Mouse (Mus musculus) inflammation-experienced regulatory T-cells, adult 6 months (primary cell): ENCODE measurements around the gene Zmiz1. TPM values are rescaled to one million over a fixed set of nuclear protein-coding genes. Genes with fewer than 3 reads are reported as not detected.
A peak's percentile ranks its signal among the peaks of the same experiment; 100 is the strongest.

Experiments
- ATAC-seq: one replicate; pipeline ENCODE4 v1.8.0; 2017
- polyA plus RNA-seq, 3 experiments: library from polyadenylated mRNA; unstranded; fragments of 100-300 nt; shearing (Covaris generic); gene quantifications; one replicate each; pipeline ENCODE4 v1.2.1; 2017

Zmiz1 gene
- polyA plus RNA-seq, 3 experiments from 2014 or later, result 24.5 to 30.1 (median 26.1) TPM

GRCm38 (mm10) chr14:25474017-25474416 is 15.0 kb downstream of the Zmiz1 start:
- no peak for ATAC-seq

GRCm38 (mm10) chr14:25474732-25475131 is 15.7 kb downstream of the Zmiz1 start:
- peak; percentile 38 for ATAC-seq

- ATAC-seq, result no peak
Measured at GRCm38 (mm10) chr14:25476048-25476447, 17.1 kb downstream of the Zmiz1 start.

GRCm38 (mm10) chr14:25476453-25476852 is 17.5 kb downstream of the Zmiz1 start:
- ATAC-seq, result no peak

- no peak for ATAC-seq
Measured at GRCm38 (mm10) chr14:25477268-25477667, 18.3 kb downstream of the Zmiz1 start.

- no peak for ATAC-seq
Measured at GRCm38 (mm10) chr14:25478257-25478656, 19.3 kb downstream of the Zmiz1 start.

GRCm38 (mm10) chr14:25478755-25479154 is 19.8 kb downstream of the Zmiz1 start:
- ATAC-seq, result no peak

- no peak for ATAC-seq
Measured at GRCm38 (mm10) chr14:25479841-25480252, 20.9 kb downstream of the Zmiz1 start.

- no peak for ATAC-seq
Measured at GRCm38 (mm10) chr14:25480443-25480842, 21.5 kb downstream of the Zmiz1 start.

GRCm38 (mm10) chr14:25480916-25481666 is 22.1 kb downstream of the Zmiz1 start:
- ATAC-seq, result peak; percentile 66

- ATAC-seq, result no peak
Measured at GRCm38 (mm10) chr14:25481667-25482331, 22.8 kb downstream of the Zmiz1 start.

- no peak for ATAC-seq
Measured at GRCm38 (mm10) chr14:25482404-25482803, 23.4 kb downstream of the Zmiz1 start.

GRCm38 (mm10) chr14:25483285-25483684 is 24.3 kb downstream of the Zmiz1 start:
- no peak for ATAC-seq

GRCm38 (mm10) chr14:25484049-25484448 is 25.1 kb downstream of the Zmiz1 start:
- peak; percentile 70 for ATAC-seq

GRCm38 (mm10) chr14:25486220-25486619 is 27.2 kb downstream of the Zmiz1 start:
- no peak for ATAC-seq

- no peak for ATAC-seq
Measured at GRCm38 (mm10) chr14:25486742-25487469, 27.9 kb downstream of the Zmiz1 start.

GRCm38 (mm10) chr14:25487470-25487955 is 28.5 kb downstream of the Zmiz1 start:
- ATAC-seq, result no peak

- ATAC-seq, result no peak
Measured at GRCm38 (mm10) chr14:25488097-25488613, 29.2 kb downstream of the Zmiz1 start.

- no peak for ATAC-seq
Measured at GRCm38 (mm10) chr14:25489336-25490078, 30.5 kb downstream of the Zmiz1 start.

GRCm38 (mm10) chr14:25491961-25492360 is 33.0 kb downstream of the Zmiz1 start:
- no peak for ATAC-seq

- no peak for ATAC-seq
Measured at GRCm38 (mm10) chr14:25492567-25493279, 33.7 kb downstream of the Zmiz1 start.
